Mouse (Mus musculus) heart, adult 2 months (tissue): ENCODE results near the gene Myocos. TPM values are rescaled to one million over a fixed set of nuclear protein-coding genes. Genes with fewer than 3 reads are reported as not detected.

ENCODE experiments used
- DNase-seq, 2 experiments: peaks; one replicate each; pipeline ENCODE4 v3.0.0; 2021
- H3K27ac ChIP-seq: fragments of 200-600 bp; 2 replicates; pipeline ENCODE4 v1.8.1; 2022
- H3K27me3 ChIP-seq: fragments of 200-500 bp; 2 replicates; pipeline ENCODE4 v1.6.1; 2012; ENCODE audit warnings: mild to moderate bottlenecking, low read length, inconsistent platforms, mixed read lengths; ENCODE audit not compliant: control insufficient read depth, insufficient read depth
- H3K36me3 ChIP-seq: fragments of 200-500 bp; 2 replicates; pipeline ENCODE4 v1.6.1; 2012; ENCODE audit warnings: low read length, inconsistent platforms; ENCODE audit not compliant: control insufficient read depth, insufficient read depth
- H3K4me1 ChIP-seq: fragments of 200-500 bp; 2 replicates; pipeline ENCODE4 v1.6.1; 2011; ENCODE audit warnings: low read length; ENCODE audit not compliant: control insufficient read depth, insufficient read depth
- H3K4me3 ChIP-seq: fragments of 200-600 bp; 2 replicates; pipeline ENCODE4 v1.8.1; 2022
- H3K79me2 ChIP-seq: fragments of 200-500 bp; replicated peaks from 2 replicates; pipeline ENCODE4 v1.6.1; 2012; ENCODE audit warnings: mild to moderate bottlenecking, inconsistent platforms, low read length, moderate library complexity, mixed read lengths; ENCODE audit not compliant: control insufficient read depth, insufficient read depth
- H3K9ac ChIP-seq: fragments of 200-500 bp; 2 replicates; pipeline ENCODE4 v1.6.1; 2012; ENCODE audit warnings: low read depth, mild to moderate bottlenecking, control low read depth, inconsistent platforms, low read length, mixed read lengths
- CTCF ChIP-seq: fragments of 200-600 bp; IDR thresholded peaks from 2 replicates; pipeline ENCODE4 v1.8.1; 2022; ENCODE audit warnings: antibody characterized with exemption, mild to moderate bottlenecking, moderate library complexity
- EP300 ChIP-seq: fragments of 200-500 bp; IDR thresholded peaks from 2 replicates; pipeline ENCODE4 v1.6.1; 2011; ENCODE audit warnings: low read depth, low read length, control low read depth; ENCODE audit not compliant: insufficient read depth
- POLR2A ChIP-seq: fragments of 200-500 bp; IDR thresholded peaks from 2 replicates; pipeline ENCODE4 v1.6.1; 2011; ENCODE audit warnings: mild to moderate bottlenecking, low read depth, low read length, control low read depth; ENCODE audit not compliant: insufficient read depth
- WGBS: fragments of 180-500 bp; shearing (Covaris S2); methylation state at CpG from one replicate; pipeline ENCODE4 v1.1.7; 2018; 5-methylcytosine and 5-hydroxymethylcytosine counted together
- intact Hi-C: fragments of 180-260 bp; cut with DNase I; formaldehyde crosslinking; loops from one replicate; pipeline ENCODE4 v1.15.1; 2025
- polyA plus RNA-seq: library from polyadenylated mRNA; depleted of rRNA; stranded (reverse); fragments of >200 nt; gene quantifications from 2 replicates; pipeline ENCODE4 v1.2.3, GENCODE M21; 2012
- total RNA-seq, 2 experiments: library from RNA; stranded (reverse); gene quantifications; 2 replicates each; pipeline ENCODE4 v1.2.3; 2021

The Myocos gene
- total and polyA plus RNA-seq, 3 experiments: not detected

- H3K4me3 ChIP-seq: no peak overlapping the region
- H3K4me1 ChIP-seq: no peaks in the 10 kb centered on the region; the same call in 1 of the 2 replicates
- TF ChIP-seq CTCF (no peak), POLR2A (no peak), EP300 (no peak)
- WGBS: 16% methylated on average over 7 of the region's 7 CpGs
- H3K27me3 ChIP-seq: no peaks in the 10 kb centered on the region
- no peak overlapping the region for H3K9ac ChIP-seq
- no peaks in the 10 kb centered on the region for H3K36me3 ChIP-seq
- H3K27ac ChIP-seq: no peak overlapping the region
- H3K79me2 ChIP-seq: no peaks in the 10 kb centered on the region
- peak in 1 of 2 experiments; percentile 27 for DNase-seq
- intact Hi-C loops: no loop called here
Measured at GRCm38 (mm10) chr1:162625229-162625628, 32.8 kb downstream of the Myocos start.

- DNase-seq: no peak
- Histone ChIP-seq H3K4me3 (no peak overlapping the region), H3K79me2 (no peaks in the 10 kb centered on the region), H3K4me1 (no peaks in the 10 kb centered on the region; the same call in 1 of the 2 replicates), H3K27ac (no peak overlapping the region), H3K36me3 (no peaks in the 10 kb centered on the region), H3K9ac (no peak overlapping the region), H3K27me3 (no peaks in the 10 kb centered on the region)
- intact Hi-C loops: no loop called here
- no peak for TF ChIP-seq POLR2A
- no peak for TF ChIP-seq EP300
- TF ChIP-seq CTCF: no peak
- WGBS: 29% methylated on average over 4 of the region's 4 CpGs
Measured at GRCm38 (mm10) chr1:162623895-162624294, 34.1 kb downstream of the Myocos start.

- no peaks in the 10 kb centered on the region for H3K36me3 ChIP-seq
- H3K9ac ChIP-seq: no peak overlapping the region
- no peak overlapping the region for H3K4me3 ChIP-seq
- TF ChIP-seq EP300 (no peak), CTCF (peak; percentile 61)
- 67% methylated on average over 4 of the region's 4 CpGs for WGBS
- no peak overlapping the region for H3K27ac ChIP-seq
- intact Hi-C loops: no loop called here
- H3K79me2 ChIP-seq: no peaks in the 10 kb centered on the region
- no peak for DNase-seq
- no peaks in the 10 kb centered on the region for H3K27me3 ChIP-seq
- H3K4me1 ChIP-seq: no peaks in the 10 kb centered on the region; the same call in 1 of the 2 replicates
Measured at GRCm38 (mm10) chr1:162620487-162620886, 37.5 kb downstream of the Myocos start.

GRCm38 (mm10) chr1:162615511-162615910 is 42.5 kb downstream of the Myocos start:
- no peaks in the 10 kb centered on the region for H3K79me2 ChIP-seq
- H3K4me3 ChIP-seq: no peak overlapping the region
- intact Hi-C loops: no loop called here
- WGBS: 82% methylated on average over 1 of the region's 1 CpGs
- no peak for DNase-seq
- H3K36me3 ChIP-seq: no peaks in the 10 kb centered on the region
- TF ChIP-seq EP300: no peak
- TF ChIP-seq POLR2A: no peak
- no peak for TF ChIP-seq CTCF
- H3K4me1 ChIP-seq: no peaks in the 10 kb centered on the region
- no peaks in the 10 kb centered on the region for H3K27me3 ChIP-seq
- H3K9ac ChIP-seq: no peak overlapping the region
- no peak overlapping the region for H3K27ac ChIP-seq

GRCm38 (mm10) chr1:162611191-162611590 is 46.8 kb downstream of the Myocos start:
- Histone ChIP-seq H3K4me1 (no peaks in the 10 kb centered on the region), H3K36me3 (no peaks in the 10 kb centered on the region), H3K27me3 (no peaks in the 10 kb centered on the region), H3K79me2 (no peaks in the 10 kb centered on the region), H3K4me3 (no peak overlapping the region), H3K9ac (no peak overlapping the region), H3K27ac (no peak overlapping the region)
- WGBS: 76% methylated on average over 4 of the region's 4 CpGs
- intact Hi-C loops: no loop called here
- TF ChIP-seq EP300 (no peak), CTCF (no peak), POLR2A (no peak)
- no peak for DNase-seq

- TF ChIP-seq CTCF (no peak), POLR2A (no peak), EP300 (no peak)
- Histone ChIP-seq H3K9ac (no peak overlapping the region), H3K79me2 (no peaks in the 10 kb centered on the region), H3K4me3 (no peak overlapping the region), H3K27ac (no peak overlapping the region), H3K27me3 (no peaks in the 10 kb centered on the region), H3K36me3 (no peaks in the 10 kb centered on the region), H3K4me1 (no peaks in the 10 kb centered on the region)
- intact Hi-C loops: no loop called here
- DNase-seq: no peak
- 45% methylated on average over 9 of the region's 9 CpGs for WGBS
Measured at GRCm38 (mm10) chr1:162609633-162610250, 48.3 kb downstream of the Myocos start.
